Comparison of ENCODE assay signal across 11 mouse cellular contexts in the genomic region with DNA sequence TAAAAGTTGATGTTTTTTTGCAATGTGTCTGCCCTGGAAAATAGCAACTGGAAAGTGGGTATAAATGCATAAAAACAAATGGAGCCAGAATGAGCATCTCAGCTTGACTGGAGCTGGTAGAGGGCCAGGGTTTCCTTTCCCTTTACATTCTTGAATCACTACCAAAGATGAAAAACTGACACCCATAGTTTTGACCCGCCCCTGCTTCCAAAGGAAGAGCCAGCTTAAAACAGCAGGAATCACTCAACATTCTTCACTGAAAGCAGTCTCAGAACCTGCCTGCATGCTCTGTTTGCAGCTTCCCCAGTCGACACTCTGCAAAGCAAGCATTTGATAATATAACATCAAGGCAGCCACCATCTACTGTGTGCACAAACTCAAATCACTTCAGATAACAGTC.
DNase-seq lines count a peak whose midpoint lies in the region; ATAC-seq and TF ChIP-seq lines count a peak whose summit lies in the region.
"Had no signal": no experiment of that assay in that cellular context is flagged by ENCODE, and none has a peak within 500 bp of the region (broad histone marks: within the 10 kb centered on the region; RNA-seq: fewer than 3 reads in every experiment).

No protein-coding gene starts in this region.

- 22% methylated on average over 2 of the region's 2 CpGs for WGBS in intestine, embryonic 15.5 days
- 39% methylated on average over 2 of the region's 2 CpGs for whole genome bisulfite sequencing in limb, embryonic 14.5 days

- no peak overlapping the region for H3K27ac ChIP-seq in intestine, embryonic 15.5 days
- H3K27ac ChIP-seq in limb, embryonic 14.5 days (replicated peaks; ENCODE audit: low read depth, low read length) = no peak overlapping the region
- H3K27ac ChIP-seq: midbrain, embryonic 15.5 days had no signal

- H3K4me2 ChIP-seq in intestine, embryonic 15.5 days (replicated peaks) = no peak overlapping the region
- no peak overlapping the region for H3K4me2 ChIP-seq in limb, embryonic 14.5 days (replicated peaks; ENCODE audit: low read depth, low read length, severe bottlenecking)
- H3K4me2 ChIP-seq: midbrain, embryonic 15.5 days had no signal

- H3K9ac ChIP-seq in intestine, embryonic 15.5 days = no peak overlapping the region
- no peak overlapping the region for H3K9ac ChIP-seq in limb, embryonic 14.5 days (ENCODE audit: low read depth, low read length, severe bottlenecking)
- H3K9ac ChIP-seq: midbrain, embryonic 15.5 days had no signal

- no peaks in the 10 kb centered on the region for H3K27me3 ChIP-seq in intestine, embryonic 15.5 days (replicated peaks)
- no peaks in the 10 kb centered on the region for H3K27me3 ChIP-seq in limb, embryonic 14.5 days (ENCODE audit: control insufficient read depth, insufficient read depth, low read length)
- H3K27me3 ChIP-seq: midbrain, embryonic 15.5 days had no signal

- H3K4me1 ChIP-seq in intestine, embryonic 15.5 days (replicated peaks) = no peaks in the 10 kb centered on the region
- 0 out of 2 replicates have a peak, but pooled peaks cover 3% of the 10 kb centered on the region for H3K4me1 ChIP-seq in limb, embryonic 14.5 days (ENCODE audit: control insufficient read depth, insufficient read depth, low read length)
- H3K4me1 ChIP-seq: midbrain, embryonic 15.5 days had no signal

- H3K9me3 ChIP-seq in intestine, embryonic 15.5 days = no peaks in the 10 kb centered on the region
- H3K9me3 ChIP-seq in limb, embryonic 14.5 days (ENCODE audit: control insufficient read depth, low read length) = no peaks in the 10 kb centered on the region
- H3K9me3 ChIP-seq: midbrain, embryonic 15.5 days had no signal

- ATAC-seq in intestine, embryonic 15.5 days = peak; percentile 63
- ATAC-seq in limb, embryonic 14.5 days (ENCODE audit: low FRiP score, low read depth) = no peak
- ATAC-seq: midbrain, embryonic 15.5 days had no signal

- H3K4me3 ChIP-seq in intestine, embryonic 15.5 days (replicated peaks) = no peak overlapping the region
- H3K4me3 ChIP-seq in limb, embryonic 14.5 days (replicated peaks; ENCODE audit: low read length) = no peak overlapping the region
- H3K4me3 ChIP-seq: midbrain, embryonic 15.5 days had no signal

- peak; percentile 49 for DNase-seq in urinary bladder, postnatal 14 days (ENCODE audit: low spot score)
- DNase-seq in urinary bladder, postnatal 10 days (ENCODE audit: low spot score) = no peak
- DNase-seq in limb, embryonic 14.5 days (ENCODE audit: low spot score) = peak; percentile 70
- peak; percentile 32 for DNase-seq in yolk sac, embryonic 10.5 days (ENCODE audit: low spot score)
- DNase-seq in gastrocnemius, adult 8-10 months (ENCODE audit: low spot score in 2 of 2) = no peak
- DNase-seq in layer of hippocampus, adult 11-12 months (ENCODE audit: low spot score) = no peak
- DNase-seq: cerebellum, adult 9-10 months; spleen, adult 18-20 months; thymus, postnatal 36 days had no signal

- no peaks in the 10 kb centered on the region for H3K36me3 ChIP-seq in intestine, embryonic 15.5 days
- H3K36me3 ChIP-seq in limb, embryonic 14.5 days (ENCODE audit: control insufficient read depth, insufficient read depth, low read length) = no peaks in the 10 kb centered on the region
- H3K36me3 ChIP-seq: midbrain, embryonic 15.5 days had no signal

- TF ChIP-seq POLR2A in limb, embryonic 14.5 days (IDR thresholded peaks at IDR 0.05; ENCODE audit: borderline replicate concordance, extremely low read depth, insufficient read depth, insufficient read length) = no peak

Comparison
In these comparisons a context has a peak if more than half of its experiments do, and no peak if none do; other contexts are left out.
1. DNase-seq: peak in urinary bladder, postnatal 14 days (single experiment), limb, embryonic 14.5 days (single experiment) and yolk sac, embryonic 10.5 days (single experiment); none in urinary bladder, postnatal 10 days (single experiment), gastrocnemius, adult 8-10 months (0 of 2) and layer of hippocampus, adult 11-12 months (single experiment).